Mouse (Mus musculus): ENCODE measurements around the gene Mindy4b-ps.

Mindy4b-ps gene

GRCm38 (mm10) chr3:58785863-58786262, 36.2 kb downstream of the Mindy4b-ps start:
- peak; percentile 83 for DNase-seq (ENCODE audit: low read depth, low spot score)

DNA sequence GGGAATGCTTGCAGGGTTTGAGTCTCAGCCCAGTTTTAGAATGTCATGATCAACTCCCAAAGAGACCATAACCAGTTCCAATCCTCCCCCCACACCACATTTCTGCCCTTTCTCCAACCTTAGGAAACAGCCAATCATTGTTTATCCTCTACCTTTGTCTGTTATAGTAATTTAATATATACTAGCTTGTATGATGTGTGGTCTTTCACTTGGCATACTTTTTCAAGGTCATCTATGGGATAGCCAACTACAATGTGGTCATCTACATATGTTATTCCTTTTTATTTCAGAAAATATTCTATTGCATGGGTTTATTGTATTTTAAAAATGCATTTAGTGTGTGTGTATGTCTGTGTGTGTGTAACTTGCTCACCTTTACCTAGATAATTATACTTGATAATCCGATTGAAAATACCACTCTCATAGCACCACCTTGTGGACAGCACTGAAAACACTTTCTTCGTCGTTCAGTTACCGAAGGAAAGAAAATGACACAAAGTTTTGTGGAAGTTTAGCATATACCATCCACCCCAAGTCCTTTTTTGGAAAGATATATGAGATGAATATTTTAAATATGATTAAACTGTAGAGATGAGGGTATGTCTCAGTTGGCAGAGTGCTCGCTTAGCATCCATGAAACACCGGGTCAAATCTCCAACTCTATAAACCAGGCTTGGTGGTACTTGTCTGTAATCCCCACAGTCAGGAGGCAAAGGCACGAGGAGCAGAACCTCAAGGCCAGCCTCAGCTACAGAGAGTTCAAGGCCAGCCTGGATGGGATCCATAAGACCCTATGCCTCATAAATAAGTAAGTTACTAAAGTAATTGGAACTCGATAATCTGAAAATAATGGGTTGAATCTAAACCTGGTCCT, 37.7 kb downstream of the Mindy4b-ps start:
- DNase-seq (ENCODE audit: low read depth, low spot score), result peak; percentile 61

- DNase-seq (ENCODE audit: low read depth, low spot score), result no peak
These were observed 38.4 kb downstream of the Mindy4b-ps start for GRCm38 (mm10) chr3:58783602-58784218.

- peak; percentile 21 for DNase-seq (ENCODE audit: low read depth, low spot score)
These were observed 65.7 kb downstream of the Mindy4b-ps start for GRCm38 (mm10) chr3:58756429-58756828.

DNA sequence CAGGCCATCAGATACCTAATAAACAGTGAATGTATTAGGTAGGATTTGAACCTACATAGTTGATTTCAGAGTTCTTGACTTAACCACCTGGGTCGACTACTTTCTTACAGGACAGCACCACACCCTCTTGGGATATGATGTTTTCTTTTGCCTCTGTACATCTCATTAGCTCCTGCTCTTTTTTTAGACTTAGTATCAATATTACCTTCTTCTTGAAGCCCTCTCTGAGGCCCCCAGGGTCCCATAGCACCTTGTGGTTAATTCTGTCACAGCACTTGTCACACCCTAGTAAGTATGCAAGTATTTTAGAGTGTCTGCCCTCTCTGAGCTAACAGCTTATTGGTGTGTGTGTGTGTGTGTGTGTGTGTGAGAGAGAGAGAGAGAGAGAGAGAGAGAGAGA, 66.3 kb downstream of the Mindy4b-ps start:
- peak; percentile 70 for DNase-seq (ENCODE audit: low read depth, low spot score)

GRCm38 (mm10) chr3:58754361-58754760, 67.8 kb downstream of the Mindy4b-ps start:
- DNase-seq (ENCODE audit: low read depth, low spot score), result no peak

DNA sequence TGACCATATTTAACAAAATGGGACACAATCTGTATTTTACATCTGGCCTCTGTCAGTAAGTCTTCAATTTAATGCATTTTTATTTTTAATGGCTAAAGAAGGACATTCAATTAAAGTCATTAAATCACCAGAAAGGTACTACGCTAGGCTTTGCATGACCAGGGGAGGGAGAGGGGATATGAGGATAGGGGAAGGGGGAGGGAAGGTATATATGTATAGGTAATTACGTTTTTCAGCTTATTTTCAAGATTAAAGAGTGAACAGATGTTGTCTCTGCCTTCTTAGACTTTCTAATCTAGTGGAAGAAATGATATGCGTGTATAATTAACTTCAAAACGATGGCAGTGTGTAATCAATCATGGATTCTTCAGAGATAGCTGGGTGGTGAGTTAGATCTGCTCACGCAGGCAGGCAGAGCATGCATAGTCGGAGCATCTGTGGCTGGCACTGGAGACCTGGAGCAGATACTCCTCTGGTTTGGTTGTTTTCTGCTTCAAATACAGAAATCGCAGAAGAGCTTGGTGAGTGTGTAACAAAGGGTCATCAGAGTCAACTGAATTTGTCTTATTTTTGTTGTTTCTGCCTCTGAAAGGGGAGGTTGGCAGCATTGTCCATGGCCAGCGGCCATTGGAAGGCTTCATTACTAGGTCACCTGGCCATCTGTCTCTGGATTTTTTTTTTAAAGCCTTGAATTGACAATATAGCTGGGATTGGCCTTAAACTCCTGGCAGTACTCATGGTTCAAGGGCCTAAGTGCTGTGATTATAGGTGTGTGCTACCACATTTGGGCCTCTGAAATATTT, 70.1 kb downstream of the Mindy4b-ps start:
- DNase-seq (ENCODE audit: low read depth, low spot score), result no peak

GRCm38 (mm10) chr3:58748724-58749123, 73.4 kb downstream of the Mindy4b-ps start:
- DNase-seq (ENCODE audit: low read depth, low spot score), result no peak

DNA sequence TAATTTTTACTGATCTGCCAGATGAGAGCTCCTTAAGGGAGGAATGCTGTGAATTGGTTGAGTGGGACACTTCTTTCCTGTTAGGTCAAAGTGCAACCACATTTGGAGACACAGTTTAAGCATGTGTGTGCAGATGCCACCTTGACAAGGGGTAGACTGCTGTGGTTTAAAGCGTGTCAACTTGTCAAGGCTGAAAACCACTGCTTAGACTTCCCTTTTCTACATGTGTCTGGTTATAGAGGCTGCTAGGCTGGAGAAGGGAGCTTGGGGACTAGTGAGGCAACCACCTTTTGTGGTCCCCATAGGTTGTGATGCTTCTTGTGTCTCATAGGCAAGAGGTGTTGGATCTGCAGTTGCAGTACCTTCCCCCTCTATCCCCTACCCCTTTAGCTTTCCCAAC, 74.2 kb downstream of the Mindy4b-ps start:
- DNase-seq (ENCODE audit: low read depth, low spot score), result peak; percentile 44

DNA sequence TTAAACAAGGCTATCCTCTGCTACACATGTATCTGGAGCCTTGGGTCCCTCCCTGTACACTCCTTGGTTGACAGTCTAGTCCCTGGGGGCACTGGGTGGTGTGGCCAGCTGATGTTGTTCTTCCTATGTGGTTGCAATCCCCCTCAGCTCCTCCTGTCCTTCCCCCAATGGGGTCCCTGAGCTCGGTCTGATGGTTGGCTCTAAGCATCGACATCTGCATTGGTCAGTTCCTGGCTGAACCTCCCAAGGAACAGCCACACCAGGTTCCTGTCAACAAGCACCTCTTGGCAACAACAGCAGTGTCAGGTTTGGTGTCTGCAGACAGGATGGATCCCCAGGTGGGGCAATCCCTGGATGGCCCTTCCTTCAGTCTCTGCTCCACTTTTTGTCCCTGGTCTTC, 82.6 kb downstream of the Mindy4b-ps start:
- DNase-seq (ENCODE audit: low read depth, low spot score), result no peak
